Mouse (Mus musculus) liver, embryonic 12.5 days (tissue): ENCODE measurements around the gene Alkbh4. TPM values are rescaled to one million over a fixed set of nuclear protein-coding genes. Genes with fewer than 3 reads are reported as not detected.
A peak's percentile ranks its signal among the peaks of the same experiment; 100 is the strongest.

Experiments
- ATAC-seq: fragments of 200-750 bp; cut with Nextera tagmentation; 2 replicates; pipeline ENCODE4 v1.8.0; 2017; ENCODE audit warnings: moderate number of reproducible peaks, mild to moderate bottlenecking, moderate library complexity
- H3K27ac ChIP-seq: fragments of 300-500 bp; sonication (generic); 2 replicates; pipeline ENCODE4 v1.5.1; 2016; ENCODE audit warnings: mild to moderate bottlenecking
- H3K27me3 ChIP-seq: fragments of 300-500 bp; sonication (generic); replicated peaks from 2 replicates; pipeline ENCODE4 v1.6.1; 2016; ENCODE audit warnings: mild to moderate bottlenecking, moderate library complexity
- H3K36me3 ChIP-seq: fragments of 300-500 bp; sonication (generic); 2 replicates; pipeline ENCODE4 v1.6.1; 2016; ENCODE audit warnings: mild to moderate bottlenecking, moderate library complexity
- H3K4me1 ChIP-seq: fragments of 300-500 bp; sonication (generic); 2 replicates; pipeline ENCODE4 v1.6.1; 2016
- H3K4me2 ChIP-seq: fragments of 300-500 bp; sonication (generic); 2 replicates; pipeline ENCODE4 v1.6.1; 2016; ENCODE audit warnings: mild to moderate bottlenecking, moderate library complexity
- H3K4me3 ChIP-seq: fragments of 300-500 bp; sonication (generic); 2 replicates; pipeline ENCODE4 v1.5.1; 2016; ENCODE audit warnings: mild to moderate bottlenecking, moderate library complexity
- H3K9ac ChIP-seq: fragments of 300-500 bp; sonication (generic); 2 replicates; pipeline ENCODE4 v1.6.1; 2016; ENCODE audit warnings: mild to moderate bottlenecking, moderate library complexity
- H3K9me3 ChIP-seq: fragments of 300-500 bp; sonication (generic); replicated peaks from 2 replicates; pipeline ENCODE4 v1.6.1; 2016; ENCODE audit warnings: mild to moderate bottlenecking, moderate library complexity
- WGBS: fragments of 180-500 bp; shearing (Covaris S2); methylation state at CpG from one replicate; pipeline ENCODE4 v1.1.7; 2016; ENCODE audit not compliant: insufficient replicate concordance; 5-methylcytosine and 5-hydroxymethylcytosine counted together
- polyA plus RNA-seq: library from polyadenylated mRNA; unstranded; fragments of >200 nt; fragmentation: Nextera tagmentation; extraction: Ambion mirVana; gene quantifications from 2 replicates; pipeline ENCODE4 v1.2.1, GENCODE M21; 2016

The Alkbh4 gene
- polyA plus RNA-seq, 1 experiment from 2014 or later, result 18.8 TPM

GRCm38 (mm10) chr5:136169626-136170511, 33.9 kb downstream of the Alkbh4 start:
- Histone ChIP-seq H3K4me3 (peak overlapping the region; percentile 69), H3K27me3 (no peaks in the 10 kb centered on the region), H3K9ac (peak overlapping the region; percentile 76), H3K4me2 (peak overlapping the region; percentile 96), H3K9me3 (peaks cover 6% of the 10 kb centered on the region; the same call in 1 of the 2 replicates), H3K36me3 (peaks cover 15% of the 10 kb centered on the region), H3K27ac (peak overlapping the region; percentile 61), H3K4me1 (peaks cover 44% of the 10 kb centered on the region)
- ATAC-seq, result peak; percentile 47
- 9% methylated on average over 15 of the region's 15 CpGs for WGBS

DNA sequence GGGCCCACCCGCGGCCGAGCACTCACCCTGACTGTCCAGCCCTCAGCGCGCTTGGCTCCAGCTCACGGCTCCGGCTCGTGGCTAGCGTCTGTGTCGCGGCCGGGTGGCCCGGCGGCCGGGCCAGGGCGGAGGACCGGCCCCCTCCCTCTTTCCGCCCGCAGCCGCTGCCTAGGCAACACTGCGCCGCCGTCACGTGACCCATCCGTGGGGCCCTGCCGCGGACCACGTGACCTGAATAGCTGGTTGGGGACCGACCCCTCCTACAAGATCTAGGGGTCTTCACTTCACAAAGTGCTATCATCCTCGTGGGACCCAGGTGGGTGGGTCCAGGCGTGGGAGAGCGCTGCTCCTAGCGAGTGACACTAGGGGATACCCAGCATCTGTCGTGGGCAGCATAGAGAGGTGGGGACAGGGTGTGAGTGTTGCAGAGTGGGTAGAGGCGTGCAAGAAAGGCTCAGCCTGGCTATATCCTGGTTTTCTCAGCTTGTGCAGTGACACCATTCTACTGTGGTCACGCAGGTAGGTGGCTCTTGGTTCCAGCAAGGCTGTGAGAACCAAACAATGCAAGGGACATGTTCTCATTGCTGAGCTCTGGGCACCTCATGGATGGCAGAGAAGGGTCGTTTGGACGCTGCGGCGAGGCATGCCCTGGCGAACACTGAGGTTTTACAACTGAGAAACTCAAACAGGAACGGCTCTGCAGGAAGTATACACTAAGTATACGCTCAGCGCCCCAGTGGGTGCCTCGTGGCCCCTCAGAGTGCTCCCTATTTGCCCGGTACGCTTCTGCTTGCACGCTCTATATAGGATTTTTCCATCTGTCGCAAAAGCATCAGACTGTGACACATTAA, 34.8 kb downstream of the Alkbh4 start, which contains the start of gene Orai2:
Gene Orai2, minus strand, starts transcription at position 202 of the 851 bp plus-strand sequence.
- peak within 1 kb of the TSS; percentile 73 for H3K27ac ChIP-seq
- no peaks in the 10 kb centered on the region for H3K27me3 ChIP-seq
- peak; percentile 79 for ATAC-seq
- peaks cover 13% of the 10 kb centered on the region for H3K36me3 ChIP-seq
- WGBS, result 3% methylated on average over 48 of the region's 49 CpGs
- peak within 1 kb of the TSS; percentile 69 for H3K4me3 ChIP-seq
- H3K9ac ChIP-seq, result peak within 1 kb of the TSS; percentile 76
- peaks cover 6% of the 10 kb centered on the region; the same call in 1 of the 2 replicates for H3K9me3 ChIP-seq
- H3K4me1 ChIP-seq, result peaks cover 44% of the 10 kb centered on the region
- H3K4me2 ChIP-seq, result peak within 1 kb of the TSS; percentile 96

GRCm38 (mm10) chr5:136171363-136172341, 35.7 kb downstream of the Alkbh4 start:
- peak; percentile 22 for ATAC-seq

GRCm38 (mm10) chr5:136172939-136173338, 37.0 kb downstream of the Alkbh4 start:
- ATAC-seq, result no peak
- Histone ChIP-seq H3K4me3 (no peak overlapping the region), H3K4me1 (peaks cover 44% of the 10 kb centered on the region), H3K9ac (no peak overlapping the region), H3K36me3 (peaks cover 19% of the 10 kb centered on the region), H3K9me3 (peaks cover 4% of the 10 kb centered on the region; the same call in 1 of the 2 replicates), H3K27me3 (no peaks in the 10 kb centered on the region), H3K4me2 (no peak overlapping the region), H3K27ac (no peak overlapping the region)
- WGBS, result 68% methylated on average over 9 of the region's 9 CpGs

More at GRCm38 (mm10) chr5:136171363-136172341, 35.7 kb downstream of the Alkbh4 start:
- Histone ChIP-seq H3K36me3 (peaks cover 13% of the 10 kb centered on the region), H3K4me2 (peak overlapping the region; percentile 96), H3K9me3 (peaks cover 6% of the 10 kb centered on the region; the same call in 1 of the 2 replicates), H3K27ac (peak overlapping the region; percentile 73), H3K9ac (peak overlapping the region; percentile 76), H3K4me3 (peak overlapping the region; percentile 69), H3K4me1 (peaks cover 44% of the 10 kb centered on the region), H3K27me3 (no peaks in the 10 kb centered on the region)
- 19% methylated on average over 17 of the region's 17 CpGs for WGBS

DNA sequence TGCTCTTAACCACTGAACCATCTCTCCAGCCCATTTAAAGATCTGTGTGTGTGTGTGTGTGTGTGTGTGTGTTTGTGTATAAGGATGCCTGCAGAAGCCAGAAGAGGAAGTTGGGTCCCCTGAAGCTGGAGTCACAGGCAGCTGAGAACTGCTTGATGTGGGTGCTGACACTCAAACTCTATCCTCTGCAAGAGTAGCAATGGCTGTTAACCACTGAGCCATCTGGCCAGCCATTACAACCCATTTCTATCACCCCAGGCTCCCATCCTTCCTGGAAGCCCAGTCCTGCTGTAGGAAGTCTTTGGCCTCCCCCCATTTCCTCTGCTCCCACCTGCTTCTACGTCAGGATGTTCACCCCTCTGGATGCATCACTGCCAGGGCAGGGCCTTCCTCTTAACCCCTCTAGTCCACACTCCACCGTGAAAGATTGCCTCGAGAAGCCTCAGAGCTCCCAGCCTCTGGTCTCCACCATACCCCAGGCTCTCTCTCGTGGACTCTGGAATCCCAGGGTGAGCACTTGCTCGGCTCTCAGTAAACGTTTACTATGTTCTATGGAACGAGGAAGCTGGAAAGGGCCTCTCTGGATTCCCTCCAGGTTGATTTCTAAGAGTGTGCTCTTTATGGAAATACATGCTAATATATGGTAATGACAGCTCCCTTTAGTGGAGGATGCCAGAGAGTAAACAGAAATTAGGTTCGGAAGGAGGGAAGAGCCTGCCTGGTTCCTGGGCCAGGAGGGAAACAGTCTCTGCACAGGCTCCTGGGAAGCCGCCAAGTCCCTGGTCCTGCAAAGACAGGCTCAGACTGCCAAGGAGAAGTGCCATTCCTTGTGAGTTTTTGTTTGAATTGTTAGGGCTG, 37.9 kb downstream of the Alkbh4 start:
- Histone ChIP-seq H3K4me2 (no peak overlapping the region), H3K9ac (no peak overlapping the region), H3K36me3 (peaks cover 21% of the 10 kb centered on the region), H3K27me3 (no peaks in the 10 kb centered on the region), H3K4me1 (peaks cover 44% of the 10 kb centered on the region), H3K4me3 (no peak overlapping the region), H3K9me3 (no peaks in the 10 kb centered on the region), H3K27ac (peak overlapping the region; percentile 48; the same call in 1 of the 2 replicates)
- ATAC-seq, result no peak
- 40% methylated on average over 9 of the region's 9 CpGs for WGBS

DNA sequence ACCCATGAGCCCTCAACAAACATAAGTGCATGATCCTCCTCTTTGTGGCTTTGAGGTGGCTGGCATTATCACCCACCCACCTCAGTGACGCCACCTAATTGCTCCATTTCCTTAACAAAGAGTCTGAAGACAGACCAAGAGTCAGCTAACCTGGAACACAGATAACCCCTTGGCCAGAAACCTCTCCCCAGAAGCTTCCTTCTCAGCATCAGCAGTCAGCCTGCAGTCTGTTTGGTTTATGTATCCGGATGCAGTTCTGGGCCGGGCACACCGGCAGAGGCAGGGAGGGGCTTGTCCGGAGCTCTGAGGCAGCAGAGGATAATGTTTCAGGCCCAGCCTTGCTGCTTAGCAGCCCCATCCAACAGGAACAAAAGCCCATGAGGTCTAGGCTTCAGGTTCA, 43.6 kb downstream of the Alkbh4 start:
- H3K4me1 ChIP-seq, result peaks cover 15% of the 10 kb centered on the region
- no peak overlapping the region for H3K9ac ChIP-seq
- H3K36me3 ChIP-seq, result peaks cover 78% of the 10 kb centered on the region
- no peaks in the 10 kb centered on the region for H3K9me3 ChIP-seq
- no peak overlapping the region for H3K4me3 ChIP-seq
- no peak overlapping the region for H3K4me2 ChIP-seq
- WGBS, result 90% methylated on average over 5 of the region's 5 CpGs
- H3K27ac ChIP-seq, result no peak overlapping the region
- ATAC-seq, result no peak
- no peaks in the 10 kb centered on the region for H3K27me3 ChIP-seq

DNA sequence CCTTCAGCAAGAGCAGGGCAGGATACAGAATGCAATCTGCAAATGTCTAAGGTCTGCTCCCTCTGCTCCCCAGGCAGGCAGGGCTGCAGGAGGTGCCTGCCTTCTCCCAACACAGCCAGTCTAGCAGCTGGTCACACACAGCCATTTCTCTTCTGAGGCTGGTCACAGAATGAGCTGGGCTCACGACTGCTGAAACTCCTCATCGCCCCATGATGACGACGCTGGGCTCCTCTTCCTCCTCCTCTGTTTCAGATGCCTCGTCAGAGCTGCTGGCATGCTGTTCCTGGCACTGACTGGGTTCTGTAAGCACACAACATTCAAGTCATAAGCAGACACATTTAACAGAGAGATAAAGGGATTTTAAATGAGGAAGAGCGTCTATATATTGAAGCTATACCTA, 45.3 kb downstream of the Alkbh4 start:
- H3K9ac ChIP-seq, result no peak overlapping the region
- H3K4me2 ChIP-seq, result no peak overlapping the region
- no peak overlapping the region for H3K4me3 ChIP-seq
- peaks cover 94% of the 10 kb centered on the region for H3K36me3 ChIP-seq
- H3K9me3 ChIP-seq, result no peaks in the 10 kb centered on the region
- H3K4me1 ChIP-seq, result peaks cover 15% of the 10 kb centered on the region
- no peaks in the 10 kb centered on the region for H3K27me3 ChIP-seq
- no peak overlapping the region for H3K27ac ChIP-seq
- 84% methylated on average over 6 of the region's 6 CpGs for WGBS
- ATAC-seq, result no peak

DNA sequence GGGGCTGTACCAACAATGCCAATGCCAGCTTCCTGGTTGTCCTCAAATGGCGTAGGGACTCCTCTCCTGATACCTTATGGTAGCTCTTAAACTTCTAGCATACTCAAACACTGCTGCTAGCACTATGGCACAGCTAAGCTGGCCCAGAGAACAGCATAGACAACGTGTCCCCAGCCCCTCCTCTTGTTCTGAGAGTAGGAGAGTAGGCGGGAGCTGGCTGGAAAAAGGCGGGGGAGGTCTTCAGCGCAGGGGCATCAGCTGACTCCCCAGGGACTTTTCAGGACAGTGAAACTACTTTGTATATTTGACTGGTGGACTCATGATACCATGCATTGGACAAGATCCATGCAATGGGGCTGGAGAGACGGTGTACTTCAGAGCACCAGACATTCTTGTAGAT, 46.1 kb downstream of the Alkbh4 start:
- peaks cover 15% of the 10 kb centered on the region for H3K4me1 ChIP-seq
- H3K9ac ChIP-seq, result no peak overlapping the region
- WGBS, result 79% methylated on average over 6 of the region's 6 CpGs
- no peak overlapping the region for H3K4me3 ChIP-seq
- H3K9me3 ChIP-seq, result no peaks in the 10 kb centered on the region
- H3K36me3 ChIP-seq, result peaks cover 99% of the 10 kb centered on the region
- H3K4me2 ChIP-seq, result no peak overlapping the region
- no peak for ATAC-seq
- H3K27ac ChIP-seq, result no peak overlapping the region
- no peaks in the 10 kb centered on the region for H3K27me3 ChIP-seq

DNA sequence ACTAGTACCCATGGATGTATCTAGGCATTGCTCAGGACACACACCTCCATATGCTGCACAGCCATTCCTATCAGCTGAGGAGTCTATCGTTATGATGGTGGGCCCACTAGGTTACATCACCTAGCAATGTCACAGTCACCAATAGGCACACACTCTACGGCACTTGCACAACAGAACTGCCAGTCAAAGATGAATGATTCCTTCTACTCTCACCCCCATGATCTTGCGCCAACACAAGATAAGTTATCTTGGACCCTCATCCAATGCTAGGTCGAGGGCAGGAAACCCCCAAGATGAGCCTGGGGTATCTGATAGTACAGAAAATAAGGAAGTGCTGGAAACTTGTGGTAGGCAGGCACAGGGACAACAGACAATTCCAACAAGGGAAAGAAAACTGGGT, 46.9 kb downstream of the Alkbh4 start:
- Histone ChIP-seq H3K9ac (no peak overlapping the region), H3K27ac (no peak overlapping the region), H3K4me3 (no peak overlapping the region), H3K4me2 (no peak overlapping the region), H3K36me3 (peaks cover 96% of the 10 kb centered on the region), H3K9me3 (no peaks in the 10 kb centered on the region), H3K4me1 (peaks cover 15% of the 10 kb centered on the region), H3K27me3 (no peaks in the 10 kb centered on the region)
- ATAC-seq, result no peak
- WGBS, result 28% methylated on average over 4 of the region's 4 CpGs

DNA sequence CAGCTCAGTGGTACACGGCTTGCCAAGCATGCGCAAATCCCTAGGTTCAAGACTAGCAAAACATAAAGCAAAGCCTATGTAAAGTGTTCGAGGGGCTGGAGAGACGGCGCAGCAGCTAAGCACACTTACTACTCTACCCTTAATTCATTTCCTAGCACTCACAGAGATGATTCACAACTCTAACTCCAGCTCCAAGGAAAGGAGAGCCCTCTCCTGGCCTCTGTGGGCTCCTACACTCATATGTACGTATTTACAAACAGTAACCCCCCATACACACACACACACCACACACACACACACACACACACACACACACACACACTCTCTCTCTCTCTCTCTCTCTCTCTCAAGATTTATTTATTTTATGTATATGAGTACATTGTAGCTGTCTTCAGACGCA, 47.8 kb downstream of the Alkbh4 start:
- H3K27ac ChIP-seq, result no peak overlapping the region
- H3K36me3 ChIP-seq, result peaks cover 96% of the 10 kb centered on the region
- no peak overlapping the region for H3K4me3 ChIP-seq
- ATAC-seq, result no peak
- no peaks in the 10 kb centered on the region for H3K27me3 ChIP-seq
- 79% methylated on average over 7 of the region's 7 CpGs for WGBS
- H3K9me3 ChIP-seq, result no peaks in the 10 kb centered on the region
- peaks cover 15% of the 10 kb centered on the region for H3K4me1 ChIP-seq
- H3K4me2 ChIP-seq, result no peak overlapping the region
- no peak overlapping the region for H3K9ac ChIP-seq
